Mouse (Mus musculus) gastrocnemius, postnatal 10 days (tissue): Measurements from ENCODE around the gene Smu1. TPM values are rescaled to one million over a fixed set of nuclear protein-coding genes. Genes with fewer than 3 reads are reported as not detected.

Experiments used
- DNase-seq: peaks from one replicate; pipeline ENCODE4 v3.0.0; 2021; ENCODE audit warnings: mixed read lengths
- long read RNA-seq, 2 experiments: library from polyadenylated mRNA; stranded (forward); transcript quantifications; one replicate each; pipeline ENCODE4 v2.0.0; 2021
- total RNA-seq, 2 experiments: library from RNA; stranded (reverse); gene quantifications; 2 replicates each; pipeline ENCODE4 v1.2.3; 2021

Gene Smu1
- 10 to 100 TPM; 35.1 to 37.8 TPM for total RNA-seq
- long read RNA-seq, experiment 1, transcript Smu1-201 (12 exons, 2,418 nt), result major isoform, 94 of 105 reads
- long read RNA-seq, experiment 1, partial matches to known transcripts, result 4 of 105 reads
- long read RNA-seq, experiment 1, other reads (novel, unspliced or antisense), result 7 of 105 reads
- long read RNA-seq, experiment 2, transcript Smu1-201 (12 exons, 2,418 nt), result major isoform, 63 of 66 reads
- long read RNA-seq, experiment 2, partial matches to known transcripts, result 2 of 66 reads
- long read RNA-seq, experiment 2, other reads (novel, unspliced or antisense), result 1 of 66 reads

DNA sequence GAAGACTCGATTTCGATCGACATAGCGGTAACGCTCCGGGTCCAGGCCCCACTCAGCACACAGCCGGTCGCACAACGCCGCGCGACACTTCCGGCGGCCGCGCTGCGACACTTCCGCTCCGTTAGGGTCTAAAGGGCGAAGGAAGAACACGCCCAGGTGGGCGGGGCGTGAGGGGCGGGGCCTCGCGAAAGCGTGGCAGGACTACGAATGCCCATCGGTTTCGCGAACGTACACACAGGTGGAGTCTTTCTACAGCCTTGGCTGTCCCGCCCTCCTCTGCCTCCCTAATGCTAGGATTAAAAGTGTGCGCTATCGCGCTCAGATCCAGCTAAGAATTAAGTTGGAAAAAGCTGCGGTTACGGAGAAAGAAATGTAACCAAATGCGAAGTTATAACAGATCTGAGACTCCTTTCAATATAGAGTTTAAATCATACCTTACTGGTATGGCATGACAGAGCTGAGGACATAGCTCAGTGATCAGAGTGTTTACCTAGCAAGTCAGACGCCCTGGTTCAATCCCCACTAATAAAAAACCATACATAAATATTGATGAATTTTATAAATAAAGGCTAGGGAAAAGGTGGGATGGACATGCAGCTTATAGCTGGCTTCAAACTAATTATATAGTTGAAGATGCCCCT is at the start of gene Smu1:
Smu1 (minus strand) TSS at position 144 of the 641 bp plus-strand sequence.
- DNase-seq, result peak; percentile 98

DNA sequence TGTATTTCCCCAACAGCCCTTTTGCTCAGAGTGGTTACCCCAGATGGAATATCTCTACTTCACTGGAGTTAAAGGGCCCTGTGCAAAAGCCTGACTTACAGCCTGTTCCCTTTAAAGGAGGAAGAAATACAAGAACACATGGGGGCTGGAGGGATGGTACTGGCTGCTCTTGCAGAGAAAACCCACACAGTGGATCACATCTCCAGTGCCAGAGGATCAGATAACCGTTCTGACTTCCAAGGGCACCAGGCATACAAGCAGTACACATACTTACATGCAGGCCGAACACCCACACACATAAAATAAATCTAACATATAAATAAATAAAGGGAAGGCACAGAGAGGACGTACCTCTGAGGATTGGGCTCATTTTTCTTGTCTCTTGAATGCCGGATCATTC is 49.7 kb upstream of the Smu1 start:
- no peak for DNase-seq

DNA sequence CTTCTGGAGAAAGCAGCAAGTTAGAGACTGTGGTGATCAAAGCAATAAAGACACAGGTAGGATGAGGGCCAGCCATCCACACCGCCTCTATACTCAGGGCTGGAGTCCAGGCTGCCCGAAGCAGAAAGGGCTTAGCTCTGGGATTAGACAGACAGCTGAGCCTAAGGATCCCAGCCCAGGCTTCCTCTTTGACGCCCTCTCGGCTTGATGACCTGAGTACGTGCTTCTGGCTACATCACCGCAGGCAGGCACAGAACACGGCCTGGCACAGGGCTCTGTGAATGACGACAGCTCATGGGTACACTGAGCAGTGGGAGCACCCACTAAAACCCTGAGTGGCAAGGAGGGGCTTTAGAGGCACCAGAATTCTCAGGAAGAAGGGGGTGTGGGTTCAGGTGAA is 47.7 kb upstream of the Smu1 start:
- DNase-seq, result no peak

DNA sequence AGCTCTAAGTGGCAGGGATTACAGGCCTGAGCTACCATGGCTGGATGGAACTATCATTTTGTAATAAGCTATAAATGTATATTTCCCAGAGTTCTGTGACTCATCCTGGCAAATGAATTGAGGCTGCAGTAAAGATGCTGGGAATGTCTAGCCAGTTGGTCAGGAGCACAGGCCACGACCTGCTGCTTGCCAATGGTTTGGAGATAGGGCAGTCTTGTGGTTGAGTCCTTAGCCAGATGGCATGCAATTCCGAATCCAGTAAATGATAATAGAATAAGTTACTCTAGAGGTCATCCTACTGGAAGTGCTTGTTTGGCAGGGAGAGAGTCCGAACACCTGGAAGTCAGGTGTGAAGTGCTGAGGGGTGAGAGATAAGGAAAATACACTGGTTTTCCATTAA is 45.1 kb upstream of the Smu1 start:
- no peak for DNase-seq

DNA sequence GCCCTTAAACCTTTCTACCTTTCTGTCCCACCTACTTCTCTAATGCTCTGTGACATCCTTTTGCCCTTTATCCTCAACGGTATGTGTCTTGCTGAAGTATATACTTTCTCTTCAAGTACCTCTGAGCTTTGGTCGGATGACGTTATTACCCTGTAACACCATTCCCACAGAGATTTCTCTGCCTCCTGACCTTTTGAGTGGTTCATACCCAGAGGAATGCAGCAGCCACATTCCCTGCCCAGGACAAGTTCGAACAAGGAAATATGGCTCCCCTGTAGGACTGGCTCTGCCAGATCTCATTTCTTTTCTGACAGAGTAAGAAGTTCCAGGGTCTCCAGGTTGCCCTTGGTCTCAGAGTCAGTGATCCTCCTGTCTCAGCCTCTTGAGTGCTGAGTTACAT is 44.2 kb upstream of the Smu1 start:
- DNase-seq, result no peak

DNA sequence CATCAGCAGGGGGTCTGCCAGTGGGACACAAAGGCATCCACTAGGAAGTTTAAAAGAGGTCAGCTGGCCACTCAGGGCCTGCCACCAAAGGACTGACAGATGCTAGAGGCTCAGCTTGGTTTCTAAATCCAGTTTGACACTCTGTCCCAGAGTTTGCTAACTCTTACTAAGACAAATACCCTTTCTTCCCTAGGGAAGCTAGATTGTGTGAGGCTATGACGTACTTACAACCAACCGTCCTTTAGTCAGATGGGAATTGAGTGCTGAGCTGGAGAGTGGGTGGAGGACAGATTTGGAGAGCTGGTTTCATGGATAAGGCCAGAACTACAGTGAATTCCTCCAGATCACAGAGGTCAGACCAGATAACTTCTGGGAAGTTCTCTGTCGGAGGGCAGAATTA is 43.1 kb upstream of the Smu1 start:
- DNase-seq, result no peak

DNA sequence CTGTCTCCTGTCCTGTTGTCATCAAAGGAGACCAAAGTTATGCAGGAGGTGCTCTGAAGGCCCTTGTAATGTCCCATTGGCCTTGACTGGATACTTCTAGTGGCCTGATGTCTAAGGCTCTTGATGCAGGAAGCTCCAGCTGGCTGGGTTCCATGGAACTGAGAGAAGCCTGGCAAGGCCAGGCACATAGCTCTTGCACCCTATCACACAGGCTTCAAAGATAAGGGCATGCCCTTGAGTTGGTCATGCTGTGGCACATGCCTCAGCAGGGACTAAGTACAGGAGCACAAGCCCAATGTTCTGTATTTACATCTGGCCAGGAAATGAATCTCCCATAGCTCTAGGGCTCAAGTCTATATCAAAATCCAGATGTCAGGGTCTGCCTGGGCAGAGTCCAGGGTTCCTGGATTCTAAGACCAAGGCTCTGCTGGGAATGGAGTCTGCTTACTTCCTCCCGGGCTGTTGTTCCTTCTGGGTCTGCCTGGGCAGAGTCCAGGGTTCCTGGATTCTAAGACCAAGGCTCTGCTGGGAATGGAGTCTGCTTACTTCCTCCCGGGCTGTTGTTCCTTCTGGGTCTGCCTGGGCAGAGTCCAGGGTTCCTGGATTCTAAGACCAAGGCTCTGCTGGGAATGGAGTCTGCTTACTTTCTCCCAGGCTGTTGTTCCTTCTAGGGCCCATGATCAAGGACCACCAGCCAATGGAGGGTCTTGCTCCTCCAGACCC is 41.3 kb upstream of the Smu1 start:
- DNase-seq, result peak; percentile 38

DNA sequence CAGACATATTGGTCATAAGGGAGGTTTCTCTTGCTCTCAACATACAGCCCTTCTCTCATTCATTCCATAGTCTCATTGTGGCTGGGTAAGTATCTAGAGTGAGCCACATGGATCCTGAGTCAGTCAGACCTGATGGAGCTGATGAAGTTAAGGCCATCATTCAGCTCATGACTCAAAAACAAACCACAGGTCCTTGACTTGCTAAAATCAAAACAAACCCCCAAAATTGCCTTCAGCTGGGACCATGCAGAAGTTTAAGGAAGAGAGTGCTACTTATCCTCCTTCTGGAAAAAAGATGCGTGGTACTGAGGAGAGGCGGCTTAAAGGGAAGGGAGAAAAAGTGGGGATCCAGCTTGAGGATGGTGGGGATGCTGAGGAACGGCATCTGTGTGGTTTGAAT is 38.0 kb upstream of the Smu1 start:
- DNase-seq, result no peak

DNA sequence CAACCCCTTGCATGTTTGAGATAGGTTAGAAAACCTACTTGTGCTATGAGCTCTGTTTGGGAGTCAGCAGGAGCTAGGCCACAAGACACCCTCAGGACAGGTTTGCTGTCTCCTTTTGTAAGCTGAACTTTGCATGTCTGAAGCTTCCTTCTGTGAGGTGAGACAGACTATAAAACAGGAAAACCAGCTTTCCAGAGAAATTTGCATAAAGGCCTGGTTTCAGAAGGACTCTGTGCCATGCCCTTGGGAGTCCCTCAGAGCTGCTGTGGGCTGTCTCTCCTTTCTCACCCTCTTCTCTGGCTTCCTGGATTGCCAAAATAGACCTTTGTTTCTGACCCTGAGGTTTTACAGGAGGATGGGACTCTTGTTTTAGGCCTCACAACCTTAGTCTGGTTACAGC is 36.6 kb upstream of the Smu1 start:
- DNase-seq, result no peak

DNA sequence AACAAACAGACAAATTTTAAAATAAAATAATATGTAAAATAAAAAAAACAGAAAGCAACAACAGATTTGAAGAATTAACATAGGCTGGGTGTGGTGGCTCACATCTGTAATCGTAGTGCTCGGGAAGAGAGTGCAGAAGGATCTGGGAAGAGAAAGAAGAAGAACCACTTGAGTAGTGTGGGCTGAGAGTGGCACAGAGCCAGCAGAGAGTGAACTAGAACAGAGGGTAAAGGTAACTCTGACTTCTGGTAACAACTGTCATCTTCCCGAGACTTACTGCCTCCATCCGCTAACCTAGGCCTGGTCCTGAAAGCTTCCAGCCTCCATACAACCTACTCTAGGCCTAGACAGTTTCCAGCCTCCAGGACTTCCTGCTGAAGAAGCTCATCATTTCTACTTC is 33.5 kb upstream of the Smu1 start:
- no peak for DNase-seq

DNA sequence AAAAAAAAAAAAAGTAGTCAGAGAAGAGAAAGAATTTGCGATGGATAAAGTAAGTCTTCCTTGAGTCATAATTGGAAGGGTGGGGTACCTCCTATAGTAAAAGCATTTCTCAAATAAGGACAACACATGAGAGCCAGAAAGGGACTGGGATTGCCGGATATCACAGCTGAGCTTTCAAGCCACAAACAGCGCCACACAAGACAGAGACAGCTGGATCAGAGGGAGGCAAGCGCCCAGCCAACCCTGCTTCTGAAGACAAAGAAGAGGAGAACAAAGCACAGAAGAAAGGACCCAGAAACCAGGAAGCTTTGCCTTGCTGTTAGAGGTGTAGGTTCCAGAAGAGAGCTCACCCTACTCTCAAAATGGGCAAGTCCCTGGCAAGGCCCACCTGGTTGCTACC is 28.9 kb upstream of the Smu1 start:
- DNase-seq, result no peak

DNA sequence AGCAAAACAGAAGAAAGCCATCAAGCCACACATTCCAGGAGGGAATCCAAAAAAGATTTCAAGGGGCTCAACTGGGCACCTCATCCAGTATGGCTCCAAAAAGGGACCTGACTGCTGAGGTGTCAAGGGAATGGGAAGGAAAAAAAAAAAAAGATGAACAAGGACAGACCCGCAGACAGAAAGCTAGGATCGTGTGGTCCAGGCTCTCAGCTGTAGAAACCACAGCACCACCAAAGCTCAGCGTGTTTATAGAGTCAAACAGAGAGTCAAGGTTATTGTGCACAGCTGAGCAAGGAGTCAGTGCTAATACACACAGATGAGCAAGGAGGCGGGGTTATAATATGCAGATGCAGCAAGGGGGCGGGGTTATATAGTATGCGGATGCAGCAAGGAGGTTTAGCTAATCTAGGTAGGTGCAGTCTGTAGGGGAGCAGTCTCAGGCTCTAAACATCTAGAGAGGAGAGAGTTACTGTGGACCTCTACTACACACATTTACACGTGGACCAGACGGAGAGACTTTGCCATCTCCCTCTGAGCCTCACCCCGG is 28.0 kb upstream of the Smu1 start:
- DNase-seq, result no peak

DNA sequence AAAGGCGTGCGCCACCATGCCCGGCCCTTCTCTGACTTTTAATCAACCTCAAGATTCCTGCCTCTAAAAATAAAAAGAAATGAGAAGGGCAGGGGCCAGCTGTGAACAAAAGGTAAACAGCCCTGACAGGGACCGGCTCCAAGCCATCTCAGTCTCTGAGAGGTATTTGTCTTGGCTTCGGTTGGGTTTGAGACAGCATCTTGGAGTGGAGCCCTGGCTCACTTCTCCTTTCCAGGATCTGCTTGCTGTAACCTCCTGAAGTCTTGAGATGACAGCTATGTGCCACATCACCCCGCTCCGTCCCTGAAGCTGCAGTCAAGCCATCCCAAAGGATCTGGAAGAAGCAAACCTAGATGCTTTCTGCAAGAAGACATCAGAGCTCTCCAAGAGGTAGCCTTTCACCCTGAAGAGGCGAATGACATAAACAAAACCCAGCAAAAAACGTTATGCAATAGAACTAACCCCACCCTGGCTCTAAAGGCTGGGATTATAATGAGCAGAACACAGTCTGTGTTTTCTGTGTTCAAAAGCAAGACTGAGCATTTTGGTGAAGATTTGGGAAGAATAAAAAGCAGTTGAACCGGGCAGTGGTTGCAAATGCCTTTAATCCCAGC is 26.9 kb upstream of the Smu1 start:
- DNase-seq, result peak; percentile 18

DNA sequence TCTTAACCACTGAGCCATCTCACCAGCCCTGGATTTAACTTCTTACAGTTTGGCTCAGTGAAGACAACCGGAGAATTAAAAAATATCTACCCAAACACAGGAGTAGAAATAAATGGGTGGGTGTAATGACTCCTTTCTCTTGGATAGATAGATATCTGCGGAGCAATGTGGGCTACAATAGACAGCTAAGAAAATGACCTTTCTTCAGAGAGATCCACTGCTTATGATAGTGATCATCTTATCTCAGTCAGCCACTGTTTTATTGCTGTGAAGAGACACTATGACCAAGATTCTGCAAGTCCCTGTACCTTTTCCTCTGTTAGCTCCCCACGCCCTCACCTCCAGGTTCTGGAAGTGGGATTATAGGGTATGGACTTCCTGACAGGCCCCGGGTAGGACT is 25.3 kb upstream of the Smu1 start:
- no peak for DNase-seq

DNA sequence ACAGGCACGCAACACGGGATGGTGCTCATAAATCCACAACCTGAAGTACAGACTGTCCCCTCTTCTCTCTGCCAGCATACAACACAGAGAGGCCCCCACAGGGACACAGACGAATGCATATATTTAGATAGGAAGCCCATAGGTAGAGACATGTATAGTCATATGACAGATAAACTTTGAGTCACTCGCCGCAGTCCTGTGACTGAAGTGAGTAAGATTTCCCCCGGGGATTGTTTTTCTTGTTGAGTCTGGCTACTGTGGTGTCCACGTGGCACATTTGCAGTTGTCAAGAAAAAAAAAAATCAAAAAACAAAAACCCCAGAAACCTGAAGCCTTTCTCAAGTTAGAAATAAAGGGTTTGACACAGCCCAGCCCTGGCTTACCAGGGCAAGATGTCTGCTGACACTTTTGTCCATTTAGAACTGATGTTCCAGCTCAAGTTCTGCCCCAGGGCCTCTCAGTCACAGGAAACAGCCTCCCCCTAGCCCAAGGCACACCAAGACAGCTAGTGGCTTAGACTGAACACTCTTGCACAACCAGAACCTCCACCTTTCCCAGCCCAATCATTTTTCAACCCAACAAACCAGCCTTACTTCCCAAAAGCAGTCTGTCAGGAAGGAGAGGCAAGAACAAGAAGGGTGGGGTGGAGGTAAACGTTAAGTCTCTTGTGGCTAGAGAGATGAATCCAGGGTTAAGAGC is 24.2 kb upstream of the Smu1 start:
- DNase-seq, result no peak

DNA sequence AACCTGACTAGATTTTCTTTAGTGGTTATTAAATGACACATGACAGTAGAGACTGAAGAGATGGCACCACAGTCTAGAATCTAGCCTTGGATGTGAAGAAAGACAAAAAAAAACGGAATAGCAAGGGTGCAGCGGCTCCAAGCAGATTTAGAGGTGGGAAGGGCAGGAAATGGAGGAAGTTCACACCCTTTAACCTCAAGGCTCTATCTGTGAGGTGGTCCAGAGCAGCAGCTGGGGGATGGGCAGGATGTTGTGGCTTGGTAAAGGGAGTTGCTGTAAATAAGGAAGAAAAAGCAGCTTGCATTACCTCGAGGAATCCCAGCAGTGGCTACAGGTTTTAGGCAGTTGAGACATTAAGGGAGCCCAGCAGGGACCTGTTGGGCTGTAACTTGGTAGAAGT is 23.4 kb upstream of the Smu1 start:
- DNase-seq, result no peak

DNA sequence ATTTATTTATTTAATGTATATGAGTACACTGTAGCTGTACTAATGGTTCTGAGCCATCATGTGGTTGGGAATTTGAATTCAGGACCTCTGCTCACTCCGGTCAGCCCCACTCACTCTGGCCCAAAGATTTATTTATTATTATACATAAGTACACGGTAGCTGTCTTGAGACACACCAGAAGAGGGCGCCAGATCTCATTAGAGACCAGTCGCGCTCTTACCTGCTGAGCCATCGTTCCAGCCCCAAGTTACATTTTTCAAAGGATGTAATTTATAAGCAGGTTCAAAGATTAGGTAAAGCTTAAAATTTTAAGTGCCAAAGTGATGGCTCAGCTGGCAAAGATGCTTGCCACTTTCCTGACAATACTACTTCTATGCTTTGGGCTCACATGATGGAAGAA is 20.9 kb upstream of the Smu1 start:
- no peak for DNase-seq

DNA sequence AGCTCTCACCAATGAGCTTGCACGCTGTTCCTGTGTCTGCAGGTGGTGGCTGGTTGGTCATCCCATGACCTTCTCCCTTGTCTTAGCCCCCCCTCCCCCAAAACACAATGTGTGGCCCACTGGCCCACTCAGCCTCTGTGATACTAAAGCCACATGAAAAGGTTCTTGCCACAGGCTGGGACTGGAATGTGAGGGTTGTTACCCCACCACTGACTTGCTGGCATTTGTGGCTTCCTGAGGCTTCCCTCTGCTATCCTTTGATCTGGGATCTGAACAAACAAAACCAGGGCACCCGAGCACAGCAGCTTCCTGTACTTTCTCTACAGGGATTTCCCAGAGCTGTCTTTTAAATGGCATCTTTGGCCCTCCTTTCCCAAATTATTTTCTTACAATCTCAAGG is 19.4 kb upstream of the Smu1 start:
- no peak for DNase-seq

DNA sequence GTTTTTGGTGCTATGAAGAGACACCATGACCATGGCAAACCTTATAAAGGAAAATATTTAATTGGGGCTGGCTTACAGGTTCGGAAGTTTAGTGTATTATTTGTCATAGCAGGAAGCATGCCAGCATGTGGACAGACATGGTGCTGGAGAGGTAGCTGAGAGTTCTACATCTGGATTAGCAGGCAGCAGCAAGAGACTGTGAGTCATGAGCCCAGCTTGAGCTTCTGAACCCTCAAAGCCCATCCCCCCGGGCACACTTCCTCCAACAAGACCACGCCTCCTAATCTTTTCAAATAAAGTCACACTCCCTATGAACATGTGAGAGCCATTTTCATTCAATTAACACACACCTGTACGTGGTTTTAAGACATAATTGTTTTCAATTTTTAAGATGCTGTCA is 18.7 kb upstream of the Smu1 start:
- no peak for DNase-seq

DNA sequence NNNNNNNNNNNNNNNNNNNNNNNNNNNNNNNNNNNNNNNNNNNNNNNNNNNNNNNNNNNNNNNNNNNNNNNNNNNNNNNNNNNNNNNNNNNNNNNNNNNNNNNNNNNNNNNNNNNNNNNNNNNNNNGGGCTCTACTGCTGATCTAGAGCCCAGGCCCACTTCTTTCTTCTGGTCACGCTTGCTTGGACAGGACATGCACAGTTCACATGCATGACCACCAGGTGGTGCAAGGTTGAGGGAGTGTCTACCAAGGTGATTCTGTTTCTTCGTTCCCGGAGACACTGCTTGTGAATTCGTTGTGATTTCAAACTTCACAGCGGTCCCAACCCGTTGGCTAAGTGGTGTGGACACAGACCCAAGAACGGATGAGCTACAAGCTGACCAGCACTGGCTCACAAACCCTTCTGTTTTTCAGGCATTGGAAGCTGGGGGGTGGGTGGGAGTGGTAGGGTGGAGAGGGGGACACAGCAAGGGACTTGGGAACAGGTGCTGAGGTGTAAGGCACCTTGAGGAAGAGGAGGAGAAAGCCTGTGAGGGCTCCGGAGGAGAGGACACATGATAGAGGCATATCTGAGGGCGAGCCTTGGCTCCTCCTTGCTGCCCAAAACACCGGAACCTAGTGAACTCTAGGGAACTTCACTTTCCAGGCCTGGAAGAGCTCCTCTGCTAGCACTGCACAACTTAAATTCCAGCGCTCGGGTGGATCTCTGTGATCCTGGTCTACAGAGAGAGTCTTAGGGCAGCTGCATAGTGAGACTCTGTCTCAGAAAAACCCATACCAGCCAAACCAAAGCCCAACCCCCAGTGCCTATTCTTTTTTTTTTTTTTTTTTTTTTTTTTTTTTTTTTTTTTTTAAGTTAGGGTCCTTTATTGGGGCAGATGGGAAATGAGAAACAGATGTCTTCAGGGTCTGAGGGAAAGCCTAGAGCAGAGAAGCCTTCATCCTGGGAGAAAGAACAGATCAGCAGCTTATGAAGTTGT is 16.8 kb upstream of the Smu1 start:
- DNase-seq, result peak; percentile 72

DNA sequence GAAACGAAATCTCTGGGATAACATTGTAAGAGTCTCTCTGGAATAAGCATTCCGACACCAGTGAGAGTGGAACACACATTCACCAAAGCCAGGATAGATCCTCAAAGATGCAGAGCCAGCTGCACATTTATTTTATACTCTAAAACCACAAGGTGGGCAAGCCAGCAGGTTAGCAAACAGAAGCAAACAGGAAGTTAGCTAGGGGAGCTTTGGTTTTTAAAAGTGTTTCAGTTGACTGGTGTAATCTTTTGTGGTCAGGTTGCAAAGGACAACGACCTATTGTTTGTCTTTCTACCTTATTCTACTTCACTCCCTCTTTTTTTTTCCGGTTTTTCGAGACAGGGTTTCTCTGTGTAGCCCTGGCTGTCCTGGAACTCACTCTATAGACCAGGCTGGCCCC is 2.2 kb upstream of the Smu1 start:
- no peak for DNase-seq
